Comparison of ENCODE assay signal across 10 mouse cellular contexts in the genomic region with DNA sequence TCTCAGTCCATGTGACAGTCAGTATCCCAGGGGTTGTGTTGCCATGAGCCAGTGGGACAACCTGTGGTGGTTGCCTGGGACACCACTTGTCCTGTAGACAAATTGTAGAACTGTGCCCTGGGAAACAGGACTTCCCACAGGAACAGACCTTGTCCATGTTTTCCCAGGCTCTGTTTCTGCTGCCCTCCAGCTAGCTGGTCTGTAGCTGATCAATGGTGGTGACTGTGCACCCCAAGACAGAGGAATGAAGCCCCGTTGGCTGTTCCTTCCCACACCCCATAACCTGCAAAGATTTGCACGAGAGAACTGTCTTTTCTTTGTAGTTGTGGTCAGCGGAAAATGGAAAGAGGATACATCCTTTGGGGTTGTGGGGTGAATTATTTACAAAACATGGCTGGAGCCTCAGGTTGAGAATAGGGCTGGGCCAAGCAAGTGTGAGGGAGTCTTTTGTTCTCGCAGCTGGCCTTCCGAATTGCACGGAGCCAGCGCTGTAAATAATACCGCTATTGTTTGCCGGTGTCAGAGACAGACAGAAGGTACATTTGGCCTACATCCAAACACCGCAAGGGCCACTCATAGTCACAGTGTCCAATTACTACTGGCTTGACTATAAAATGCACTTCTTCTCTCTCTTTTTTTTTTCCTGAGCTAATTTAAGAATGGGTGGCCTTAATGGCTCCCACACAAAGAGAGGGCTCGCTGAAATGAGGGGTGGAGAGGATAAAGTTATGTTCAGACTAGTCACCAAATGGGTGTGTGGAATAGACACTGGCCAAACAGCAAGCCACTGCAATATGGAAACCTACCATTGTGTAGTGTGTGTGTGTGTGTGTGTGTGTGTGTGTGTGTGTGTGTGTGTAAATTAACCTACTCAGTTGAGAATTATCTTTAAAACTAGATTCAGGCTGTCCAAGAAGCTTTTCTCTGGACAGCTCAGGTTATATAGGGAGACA. TPM values are rescaled to one million over a fixed set of nuclear protein-coding genes. Genes with fewer than 3 reads are reported as not detected.
DNase-seq lines count a peak whose midpoint lies in the region; ATAC-seq and TF ChIP-seq lines count a peak whose summit lies in the region.
"Had no signal": no experiment of that assay in that cellular context is flagged by ENCODE, and none has a peak within 500 bp of the region (broad histone marks: within the 10 kb centered on the region; RNA-seq: fewer than 3 reads in every experiment).

No protein-coding gene starts in this region.

- no peak overlapping the region for H3K9ac ChIP-seq in midbrain, embryonic 11.5 days (ENCODE audit: low read length)
- H3K9ac ChIP-seq in midbrain, embryonic 16.5 days (ENCODE audit: low read depth, low read length): no peak overlapping the region
- no peak overlapping the region for H3K9ac ChIP-seq in hindbrain, postnatal 0 days (replicated peaks; ENCODE audit: low read length)

- no peak overlapping the region for H3K4me3 ChIP-seq in midbrain, embryonic 11.5 days (ENCODE audit: low read depth, low read length)
- no peak overlapping the region for H3K4me3 ChIP-seq in midbrain, embryonic 16.5 days (ENCODE audit: low read depth, low read length)
- H3K4me3 ChIP-seq in hindbrain, postnatal 0 days (ENCODE audit: low read length): no peak overlapping the region
- H3K4me3 ChIP-seq: left cerebral cortex, adult 2 months had no signal

- no peaks in the 10 kb centered on the region for H3K9me3 ChIP-seq in midbrain, embryonic 11.5 days (ENCODE audit: control insufficient read depth, low read length)
- H3K9me3 ChIP-seq in midbrain, embryonic 16.5 days (replicated peaks; ENCODE audit: control insufficient read depth, low read length, poor library complexity, severe bottlenecking): no peaks in the 10 kb centered on the region
- H3K9me3 ChIP-seq in hindbrain, postnatal 0 days (ENCODE audit: low read length): no peaks in the 10 kb centered on the region

- 58% methylated on average over 11 of the region's 11 CpGs for WGBS in midbrain, embryonic 11.5 days
- WGBS in midbrain, embryonic 16.5 days: 30% methylated on average over 11 of the region's 11 CpGs
- WGBS in hindbrain, postnatal 0 days: 23% methylated on average over 11 of the region's 11 CpGs

- no peaks in the 10 kb centered on the region for H3K36me3 ChIP-seq in midbrain, embryonic 11.5 days (ENCODE audit: control insufficient read depth, insufficient read depth, low read length)
- H3K36me3 ChIP-seq in midbrain, embryonic 16.5 days (ENCODE audit: control insufficient read depth, insufficient read depth, low read length): no peaks in the 10 kb centered on the region
- H3K36me3 ChIP-seq in hindbrain, postnatal 0 days (ENCODE audit: insufficient read depth, low read length): no peaks in the 10 kb centered on the region

- DNase-seq in midbrain, embryonic 11.5 days (ENCODE audit: low spot score, missing footprints): peak; percentile 87
- DNase-seq in embryo, embryonic 11.5 days (ENCODE audit: low read depth, low spot score): peak; percentile 30
- peak; percentile 54 for DNase-seq in hindbrain, postnatal 0 days (ENCODE audit: low spot score)
- peak; percentile 33 for DNase-seq in testis, postnatal 14 days (ENCODE audit: low spot score)
- no peak for DNase-seq in MN1 (ENCODE audit: low spot score)
- DNase-seq in lung, postnatal 10 days: no peak

- H3K4me1 ChIP-seq in midbrain, embryonic 11.5 days (ENCODE audit: control insufficient read depth, insufficient read depth, low read length): no peaks in the 10 kb centered on the region
- peaks cover 2% of the 10 kb centered on the region; the same call in 1 of the 2 replicates for H3K4me1 ChIP-seq in midbrain, embryonic 16.5 days (ENCODE audit: control insufficient read depth, insufficient read depth, low read length)
- no peaks in the 10 kb centered on the region for H3K4me1 ChIP-seq in hindbrain, postnatal 0 days (ENCODE audit: insufficient read depth, low read length)

- H3K27me3 ChIP-seq in midbrain, embryonic 11.5 days (ENCODE audit: control insufficient read depth, insufficient read depth, low read length): no peaks in the 10 kb centered on the region
- H3K27me3 ChIP-seq in midbrain, embryonic 16.5 days (ENCODE audit: control insufficient read depth, insufficient read depth, low read depth, low read length): no peaks in the 10 kb centered on the region; the same call in 1 of the 2 replicates
- H3K27me3 ChIP-seq in hindbrain, postnatal 0 days (ENCODE audit: insufficient read depth, low read length): no peaks in the 10 kb centered on the region

- peak; percentile 70 for ATAC-seq in midbrain, embryonic 11.5 days (ENCODE audit: low FRiP score)
- ATAC-seq in midbrain, embryonic 16.5 days: no peak
- no peak for ATAC-seq in hindbrain, postnatal 0 days

- no peak for TF ChIP-seq CTCF in hindbrain, postnatal 0 days (IDR thresholded peaks at IDR 0.05; ENCODE audit: low read depth)

- no peak overlapping the region for H3K4me2 ChIP-seq in midbrain, embryonic 11.5 days
- no peak overlapping the region for H3K4me2 ChIP-seq in midbrain, embryonic 16.5 days (ENCODE audit: low read length)
- H3K4me2 ChIP-seq in hindbrain, postnatal 0 days (ENCODE audit: low read depth, low read length): no peak overlapping the region

- no peak overlapping the region; the same call in 1 of the 2 replicates for H3K27ac ChIP-seq in midbrain, embryonic 11.5 days (ENCODE audit: low read depth, low read length)
- no peak overlapping the region for H3K27ac ChIP-seq in midbrain, embryonic 16.5 days (ENCODE audit: low read length)
- H3K27ac ChIP-seq in hindbrain, postnatal 0 days: no peak overlapping the region
- H3K27ac ChIP-seq: left cerebral cortex, adult 2 months had no signal

RNA-seq across cellular contexts. Expression of a gene that starts 28.1 kb away (rescaled TPM):
- polyA plus RNA-seq in midbrain, embryonic 11.5 days (2014; fragmentation: Nextera tagmentation; extraction: Ambion mirVana): not detected in 2 replicates
- polyA plus RNA-seq in midbrain, embryonic 16.5 days (2015; fragmentation: Nextera tagmentation; extraction: Ambion mirVana): not detected in 2 replicates
- not detected in 2 replicates for total RNA-seq in hindbrain, postnatal 0 days (2014; rRNA removed)
- not detected in 2 replicates for polyA plus RNA-seq in hindbrain, postnatal 0 days (2015; fragmentation: Nextera tagmentation; extraction: Ambion mirVana)
- total RNA-seq: heart, adult 8-10 months; left cerebral cortex, adult 2 months had no signal
- polyA plus RNA-seq: small intestine, adult 2 months had no signal

Comparison
In these comparisons a context has a peak if more than half of its experiments do, and no peak if none do; other contexts are left out.
1. DNase-seq: peak in midbrain, embryonic 11.5 days (single experiment), embryo, embryonic 11.5 days (single experiment), hindbrain, postnatal 0 days (single experiment) and testis, postnatal 14 days (single experiment); none in MN1 (single experiment) and lung, postnatal 10 days (single experiment).